Mouse (Mus musculus) lung, embryonic 15.5 days (tissue): ENCODE measurements around the gene Sult2b1. TPM values are rescaled to one million over a fixed set of nuclear protein-coding genes. Genes with fewer than 3 reads are reported as not detected.

ENCODE experiments used
- ATAC-seq: fragments of 200-750 bp; cut with Nextera tagmentation; 2 replicates; pipeline ENCODE4 v1.8.0; 2017; ENCODE audit warnings: moderate number of reproducible peaks, borderline replicate concordance; ENCODE audit not compliant: low FRiP score, low TSS enrichment; ENCODE audit errors: extremely low read depth
- H3K27ac ChIP-seq: fragments of 300-500 bp; sonication (generic); 2 replicates; pipeline ENCODE4 v1.5.1; 2015; ENCODE audit warnings: moderate library complexity, mild to moderate bottlenecking, inconsistent platforms
- H3K27me3 ChIP-seq: fragments of 300-500 bp; sonication (generic); 2 replicates; pipeline ENCODE4 v1.6.1; 2015; ENCODE audit warnings: inconsistent platforms
- H3K36me3 ChIP-seq: fragments of 300-500 bp; sonication (generic); 2 replicates; pipeline ENCODE4 v1.6.1; 2015; ENCODE audit warnings: inconsistent platforms
- H3K4me1 ChIP-seq: fragments of 300-500 bp; sonication (generic); 2 replicates; pipeline ENCODE4 v1.6.1; 2015; ENCODE audit warnings: inconsistent platforms
- H3K4me2 ChIP-seq: fragments of 300-500 bp; sonication (generic); 2 replicates; pipeline ENCODE4 v1.6.1; 2015; ENCODE audit warnings: inconsistent platforms, mild to moderate bottlenecking, moderate library complexity
- H3K4me3 ChIP-seq: fragments of 300-500 bp; sonication (generic); 2 replicates; pipeline ENCODE4 v1.5.1; 2015; ENCODE audit warnings: mild to moderate bottlenecking, inconsistent platforms
- H3K9ac ChIP-seq: fragments of 300-500 bp; sonication (generic); 2 replicates; pipeline ENCODE4 v1.6.1; 2015; ENCODE audit warnings: inconsistent platforms
- H3K9me3 ChIP-seq: fragments of 300-500 bp; sonication (generic); 2 replicates; pipeline ENCODE4 v1.6.1; 2016; ENCODE audit warnings: inconsistent platforms
- WGBS: fragments of 180-500 bp; shearing (Covaris S2); methylation state at CpG from one replicate; pipeline ENCODE4 v1.1.7; 2015; 5-methylcytosine and 5-hydroxymethylcytosine counted together
- polyA plus RNA-seq: library from polyadenylated mRNA; unstranded; fragments of >200 nt; fragmentation: Nextera tagmentation; extraction: Ambion mirVana; gene quantifications from 2 replicates; pipeline ENCODE4 v1.2.1, GENCODE M21; 2015

Sult2b1 gene
- polyA plus RNA-seq, 1 experiment from 2014 or later = 6.1 TPM

GRCm38 (mm10) chr7:45786661-45787413 is 2.4 kb upstream of the Sult2b1 start:
- peak; percentile 20; the same call in 1 of the 2 replicates for ATAC-seq
- Histone ChIP-seq H3K27me3 (peaks cover 29% of the 10 kb centered on the region), H3K9ac (no peak overlapping the region)

GRCm38 (mm10) chr7:45786136-45786578 is 1.7 kb upstream of the Sult2b1 start:
- peak; percentile 25; the same call in 1 of the 2 replicates for ATAC-seq
- peak overlapping the region; percentile 53 for H3K4me3 ChIP-seq
- peak overlapping the region; percentile 20; the same call in 1 of the 2 replicates for H3K27ac ChIP-seq
- H3K4me2 ChIP-seq = peak overlapping the region; percentile 77
- no peaks in the 10 kb centered on the region for H3K9me3 ChIP-seq
- WGBS = under 1% methylated on average over 14 of the region's 14 CpGs
- peaks cover 29% of the 10 kb centered on the region for H3K27me3 ChIP-seq
- no peaks in the 10 kb centered on the region for H3K36me3 ChIP-seq
- peaks cover 45% of the 10 kb centered on the region for H3K4me1 ChIP-seq
- peak overlapping the region; percentile 43; the same call in 1 of the 2 replicates for H3K9ac ChIP-seq

More at GRCm38 (mm10) chr7:45786661-45787413, 2.4 kb upstream of the Sult2b1 start:
- Histone ChIP-seq H3K4me3 (peak overlapping the region; percentile 53), H3K9me3 (no peaks in the 10 kb centered on the region), H3K4me2 (peak overlapping the region; percentile 77), H3K36me3 (no peaks in the 10 kb centered on the region), H3K4me1 (peaks cover 45% of the 10 kb centered on the region), H3K27ac (no peak overlapping the region)
- 7% methylated on average over 17 of the region's 17 CpGs for WGBS

DNA sequence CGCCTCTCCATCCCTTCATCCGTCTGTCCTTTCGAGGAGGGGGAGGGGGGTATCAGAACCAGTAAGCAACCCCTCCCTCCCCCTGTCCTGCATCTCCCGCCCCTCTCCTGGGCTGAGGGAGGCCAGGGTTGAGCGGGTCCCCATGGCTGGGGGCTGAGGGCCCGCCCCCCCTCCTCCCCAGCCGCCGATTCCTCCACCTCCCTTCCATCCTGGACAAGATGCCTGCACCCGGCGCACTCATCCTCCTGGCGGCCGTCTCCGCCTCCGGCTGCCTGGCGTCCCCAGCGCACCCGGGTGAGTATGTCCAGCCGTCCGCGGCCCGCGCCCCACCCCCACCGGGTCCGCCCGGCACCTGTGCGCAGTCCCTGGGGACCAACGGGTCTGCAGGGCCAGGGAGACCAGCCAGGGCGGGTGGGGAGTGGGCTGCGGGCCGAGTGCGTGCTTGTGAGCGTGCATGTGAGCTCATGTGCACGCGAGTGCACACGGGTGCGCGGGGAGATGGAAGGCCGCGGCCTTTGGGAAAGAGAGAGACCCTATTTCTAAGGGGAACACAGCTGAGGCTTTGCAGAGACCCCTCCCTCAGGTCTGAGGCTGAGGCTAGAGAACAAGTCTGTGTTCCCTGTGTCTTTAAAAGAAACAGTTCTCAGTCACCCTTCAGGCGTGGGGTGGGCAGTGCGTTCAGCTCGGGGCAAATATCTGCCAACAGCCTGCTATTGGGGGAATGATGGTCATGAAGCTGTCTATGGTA is 1.1 kb upstream of the Sult2b1 start:
- no peaks in the 10 kb centered on the region for H3K36me3 ChIP-seq
- H3K27ac ChIP-seq = peak overlapping the region; percentile 20; the same call in 1 of the 2 replicates
- no peak; the same call in 1 of the 2 replicates for ATAC-seq
- H3K27me3 ChIP-seq = peaks cover 29% of the 10 kb centered on the region
- H3K9ac ChIP-seq = peak overlapping the region; percentile 43
- H3K4me3 ChIP-seq = peak overlapping the region; percentile 53
- H3K4me1 ChIP-seq = peaks cover 42% of the 10 kb centered on the region
- H3K9me3 ChIP-seq = no peaks in the 10 kb centered on the region
- peak overlapping the region; percentile 77 for H3K4me2 ChIP-seq
- under 1% methylated on average over 38 of the region's 42 CpGs for WGBS

DNA sequence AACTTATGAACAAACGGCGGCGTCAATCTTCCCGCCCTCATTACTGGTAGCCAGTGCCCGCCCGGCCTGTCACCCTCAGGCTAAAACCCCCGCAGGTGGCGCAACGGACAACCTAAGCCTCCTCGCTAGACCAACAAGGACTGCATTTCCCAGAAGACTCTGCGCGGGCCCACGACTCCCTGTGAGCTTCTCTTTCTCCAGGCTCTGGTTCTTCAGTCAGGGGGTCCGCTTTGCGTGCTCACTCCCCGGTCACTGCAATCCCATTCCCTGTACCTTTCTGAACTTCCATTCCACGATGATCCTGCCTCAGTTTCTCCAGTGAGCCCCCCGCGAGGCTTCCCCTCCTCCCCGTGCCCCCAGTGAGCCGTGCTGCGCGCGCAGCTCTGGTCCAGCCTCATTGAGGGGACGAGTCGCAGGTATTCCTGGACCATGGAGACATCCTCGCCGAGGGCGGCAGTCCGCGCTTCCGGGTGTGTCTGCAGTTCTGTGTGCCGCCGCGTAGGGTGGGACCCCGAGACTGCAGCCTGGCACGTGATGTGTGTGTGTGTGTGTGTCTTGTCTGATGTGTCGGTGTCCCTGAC is 868 bp downstream of the Sult2b1 start, which contains the start of gene Lmtk3:
TSS of gene Lmtk3 (plus strand) at position 228 of the 581 bp plus-strand sequence.
- ATAC-seq = peak; percentile 55
- no peaks in the 10 kb centered on the region for H3K9me3 ChIP-seq
- WGBS = 1% methylated on average over 38 of the region's 38 CpGs
- no peaks in the 10 kb centered on the region for H3K36me3 ChIP-seq
- H3K4me3 ChIP-seq = peak within 1 kb of the TSS; percentile 62
- peaks cover 35% of the 10 kb centered on the region for H3K27me3 ChIP-seq
- peak within 1 kb of the TSS; percentile 50; the same call in 1 of the 2 replicates for H3K27ac ChIP-seq
- peaks cover 46% of the 10 kb centered on the region for H3K4me1 ChIP-seq
- peak within 1 kb of the TSS; percentile 86 for H3K4me2 ChIP-seq
- H3K9ac ChIP-seq = peak within 1 kb of the TSS; percentile 49

GRCm38 (mm10) chr7:45782271-45782670 is 2.2 kb downstream of the Sult2b1 start:
- Histone ChIP-seq H3K9me3 (no peaks in the 10 kb centered on the region), H3K4me3 (no peak overlapping the region), H3K4me2 (no peak overlapping the region), H3K9ac (no peak overlapping the region), H3K27ac (no peak overlapping the region), H3K27me3 (peaks cover 39% of the 10 kb centered on the region), H3K4me1 (peaks cover 46% of the 10 kb centered on the region), H3K36me3 (no peaks in the 10 kb centered on the region)
- 48% methylated on average over 4 of the region's 4 CpGs for WGBS
- ATAC-seq = no peak

- Histone ChIP-seq H3K4me3 (no peak overlapping the region), H3K9ac (no peak overlapping the region), H3K4me2 (peak overlapping the region; percentile 35), H3K36me3 (no peaks in the 10 kb centered on the region), H3K27me3 (peaks cover 26% of the 10 kb centered on the region; the same call in 1 of the 2 replicates), H3K9me3 (no peaks in the 10 kb centered on the region), H3K27ac (no peak overlapping the region), H3K4me1 (peaks cover 16% of the 10 kb centered on the region)
- ATAC-seq = no peak
- WGBS = 17% methylated on average over 22 of the region's 22 CpGs
These were observed 5.3 kb downstream of the Sult2b1 start for GRCm38 (mm10) chr7:45779081-45779641.

GRCm38 (mm10) chr7:45775237-45775636 is 9.2 kb downstream of the Sult2b1 start:
- no peaks in the 10 kb centered on the region for H3K36me3 ChIP-seq

DNA sequence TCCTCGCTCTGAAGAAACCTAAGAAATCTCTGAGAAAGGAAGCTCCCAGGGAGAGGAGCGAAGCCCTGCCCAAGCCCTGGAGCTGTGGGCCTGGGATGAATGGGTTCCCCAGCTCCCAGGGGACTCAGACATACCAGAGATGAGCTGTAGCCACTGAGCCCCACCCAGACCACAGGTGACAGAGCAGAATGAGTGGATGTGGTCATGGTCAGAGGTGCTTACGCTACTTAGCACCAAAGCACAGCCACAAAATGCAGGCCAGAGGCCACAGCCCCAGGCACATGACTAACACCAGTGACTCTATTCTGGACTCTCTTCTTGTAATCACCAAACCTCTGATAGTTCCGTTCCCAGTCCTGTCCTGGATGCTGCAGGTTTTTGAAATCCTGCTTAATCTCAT is 13.4 kb downstream of the Sult2b1 start:
- H3K9me3 ChIP-seq = no peaks in the 10 kb centered on the region

More at GRCm38 (mm10) chr7:45775237-45775636, 9.2 kb downstream of the Sult2b1 start:
- WGBS = 55% methylated on average over 7 of the region's 7 CpGs
- H3K4me2 ChIP-seq = no peak overlapping the region
- H3K27me3 ChIP-seq = peaks cover 10% of the 10 kb centered on the region; the same call in 1 of the 2 replicates
- no peak overlapping the region for H3K9ac ChIP-seq
- 0 out of 2 replicates have a peak, but pooled peaks cover 5% of the 10 kb centered on the region for H3K4me1 ChIP-seq
- H3K9me3 ChIP-seq = no peaks in the 10 kb centered on the region
- ATAC-seq = no peak
- H3K27ac ChIP-seq = no peak overlapping the region
- H3K4me3 ChIP-seq = no peak overlapping the region

DNA sequence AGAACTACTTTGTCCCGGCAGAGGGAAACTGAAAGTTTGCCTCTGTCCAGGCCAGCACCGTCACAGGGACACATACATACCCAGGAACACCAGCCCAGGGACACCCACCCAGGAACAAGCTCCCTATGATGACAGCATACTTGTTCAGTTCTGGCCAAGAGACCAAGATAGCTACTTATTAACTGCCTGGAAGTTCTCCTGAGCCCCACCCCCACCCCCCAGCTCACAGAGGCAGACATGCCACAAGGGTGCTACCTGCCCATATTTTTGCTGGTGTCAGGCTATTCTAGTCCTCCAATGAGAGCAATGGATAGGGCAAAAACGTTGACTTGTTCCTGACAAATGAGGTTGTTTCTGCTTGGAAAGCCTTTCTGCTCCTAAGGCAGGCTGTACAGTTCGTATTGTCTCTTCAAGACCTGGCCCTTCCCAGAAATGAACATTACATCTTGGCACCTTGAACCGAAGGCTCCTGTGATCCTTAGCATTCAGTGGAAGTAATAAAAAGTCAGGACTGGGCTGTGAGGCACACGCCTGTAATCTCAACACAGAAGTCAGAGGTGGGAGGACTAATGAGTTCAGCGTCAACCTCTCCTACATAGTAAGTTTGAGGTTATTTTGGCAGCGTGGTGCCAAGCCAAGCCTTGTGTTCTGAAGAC is 13.9 kb downstream of the Sult2b1 start:
- H3K36me3 ChIP-seq = no peaks in the 10 kb centered on the region
- no peaks in the 10 kb centered on the region; the same call in 1 of the 2 replicates for H3K27me3 ChIP-seq
- H3K4me1 ChIP-seq = peaks cover 5% of the 10 kb centered on the region
- no peak overlapping the region for H3K27ac ChIP-seq
- no peak overlapping the region for H3K4me3 ChIP-seq
- no peak overlapping the region for H3K9ac ChIP-seq
- H3K4me2 ChIP-seq = no peak overlapping the region
- WGBS = 59% methylated on average over 8 of the region's 8 CpGs
- no peak for ATAC-seq
- H3K9me3 ChIP-seq = no peaks in the 10 kb centered on the region

More for the DNA sequence above, 13.4 kb downstream of the Sult2b1 start:
- H3K27me3 ChIP-seq = no peaks in the 10 kb centered on the region; the same call in 1 of the 2 replicates
- H3K27ac ChIP-seq = no peak overlapping the region
- no peak overlapping the region for H3K9ac ChIP-seq
- no peak overlapping the region for H3K4me3 ChIP-seq
- H3K36me3 ChIP-seq = no peaks in the 10 kb centered on the region
- ATAC-seq = no peak
- no peak overlapping the region for H3K4me2 ChIP-seq
- peaks cover 4% of the 10 kb centered on the region for H3K4me1 ChIP-seq
- 62% methylated on average over 4 of the region's 4 CpGs for WGBS

GRCm38 (mm10) chr7:45767500-45767899 is 17.0 kb downstream of the Sult2b1 start:
- 88% methylated on average over 6 of the region's 6 CpGs for WGBS
- H3K36me3 ChIP-seq = no peaks in the 10 kb centered on the region
- H3K4me1 ChIP-seq = peaks cover 5% of the 10 kb centered on the region
- ATAC-seq = no peak
- 0 out of 2 replicates have a peak overlapping the region, but pooled peaks have one; percentile 55 for H3K27ac ChIP-seq
- no peaks in the 10 kb centered on the region for H3K9me3 ChIP-seq
- H3K4me3 ChIP-seq = no peak overlapping the region
- H3K27me3 ChIP-seq = no peaks in the 10 kb centered on the region
- no peak overlapping the region for H3K9ac ChIP-seq
- H3K4me2 ChIP-seq = no peak overlapping the region
